Mouse (Mus musculus) ES-E14 (cell line): ENCODE measurements around the gene Wdfy4.

Experiments
- CHD2 ChIP-seq: IDR thresholded peaks from 2 replicates; pipeline ENCODE4 v1.6.1; 2014; ENCODE audit warnings: mild to moderate bottlenecking, low read depth, low read length, inconsistent platforms
- HCFC1 ChIP-seq: IDR thresholded peaks from 2 replicates; pipeline ENCODE4 v1.6.1; 2012; ENCODE audit warnings: low read length, inconsistent platforms, borderline replicate concordance; ENCODE audit not compliant: insufficient read depth
- MAFK ChIP-seq: IDR thresholded peaks from 2 replicates; pipeline ENCODE4 v1.6.1; 2014; ENCODE audit warnings: mild to moderate bottlenecking, low read depth, low read length, inconsistent platforms; ENCODE audit not compliant: insufficient read depth
- ZC3H11A ChIP-seq: IDR thresholded peaks from 2 replicates; pipeline ENCODE4 v1.6.1; 2012; ENCODE audit warnings: low read depth, mild to moderate bottlenecking, inconsistent platforms, low read length, borderline replicate concordance

GRCm38 (mm10) chr14:32911187-32911586 lies 274.1 kb downstream of the Wdfy4 start:
- TF ChIP-seq ZC3H11A (no peak), CHD2 (no peak), MAFK (no peak), HCFC1 (no peak)
